Mouse (Mus musculus) frontal cortex, postnatal 25 days (tissue): Measurements from ENCODE around the gene Rrp36.

Experiments
- DNase-seq, 2 experiments: peaks; one replicate each; pipeline ENCODE4 v3.0.0; 2022; ENCODE audit warnings: low spot score in 2 of 2

Rrp36 gene

GRCm38 (mm10) chr17:46618394-46618768 is 55.8 kb downstream of the Rrp36 start:
- DNase-seq: no peak

DNA sequence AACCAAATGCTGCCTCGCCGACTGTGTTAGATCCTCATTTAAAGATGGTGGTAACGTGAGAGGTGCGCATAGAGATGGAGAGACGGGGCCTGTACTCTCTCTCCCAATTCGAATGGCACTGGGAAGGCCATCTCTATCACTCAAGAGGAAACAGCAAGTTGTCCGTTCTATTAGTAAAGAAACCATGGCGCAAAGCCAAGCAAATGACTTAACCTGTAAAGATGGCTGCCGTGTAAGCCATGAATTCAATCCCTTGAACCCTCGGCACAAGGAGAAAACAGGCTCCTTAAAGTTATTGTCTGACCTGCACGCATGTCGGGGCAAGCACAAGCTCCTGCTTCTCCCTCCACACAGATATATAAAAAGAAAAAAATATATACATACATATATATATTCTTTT is 56.4 kb downstream of the Rrp36 start:
- no peak for DNase-seq
